Mouse (Mus musculus): ENCODE data around the gene Runx3. TPM values are rescaled to one million over a fixed set of nuclear protein-coding genes. Genes with fewer than 3 reads are reported as not detected.

Runx3 gene
- polyA plus RNA-seq, 1 experiment from 2014 or later, result 1.3 TPM

- Histone ChIP-seq H3K36me3 (no peaks in the 10 kb centered on the region), H3K4me2 (replicated peaks) (no peak overlapping the region), H3K9me3 (no peaks in the 10 kb centered on the region), H3K9ac (no peak overlapping the region), H3K27me3 (peaks cover 27% of the 10 kb centered on the region), H3K4me1 (peaks cover 14% of the 10 kb centered on the region), H3K27ac (no peak overlapping the region), H3K4me3 (no peak overlapping the region)
- 91% methylated on average over 12 of the region's 12 CpGs for WGBS
- ATAC-seq (ENCODE audit: insufficient number of reproducible peaks, insufficient read depth, low FRiP score, low TSS enrichment), result 0 out of 2 replicates have a peak, but pooled peaks have one; percentile 37
Measured at GRCm38 (mm10) chr4:135132797-135133196, 12.3 kb downstream of the Runx3 start.

- no peaks in the 10 kb centered on the region for H3K9me3 ChIP-seq
- no peaks in the 10 kb centered on the region for H3K36me3 ChIP-seq
- no peak overlapping the region for H3K27ac ChIP-seq
- peaks cover 33% of the 10 kb centered on the region for H3K27me3 ChIP-seq
- H3K4me1 ChIP-seq, result peaks cover 12% of the 10 kb centered on the region
- H3K4me3 ChIP-seq, result no peak overlapping the region
- 60% methylated on average over 4 of the region's 4 CpGs for WGBS
- no peak for ATAC-seq (ENCODE audit: insufficient number of reproducible peaks, insufficient read depth, low FRiP score, low TSS enrichment)
- no peak overlapping the region for H3K4me2 ChIP-seq (replicated peaks)
- H3K9ac ChIP-seq, result no peak overlapping the region
Measured at GRCm38 (mm10) chr4:135133711-135134110, 13.3 kb downstream of the Runx3 start.

GRCm38 (mm10) chr4:135135331-135135730 is 14.9 kb downstream of the Runx3 start:
- Histone ChIP-seq H3K4me2 (replicated peaks) (no peak overlapping the region), H3K36me3 (no peaks in the 10 kb centered on the region), H3K9ac (no peak overlapping the region), H3K4me3 (no peak overlapping the region), H3K9me3 (no peaks in the 10 kb centered on the region), H3K27ac (no peak overlapping the region), H3K27me3 (peaks cover 48% of the 10 kb centered on the region), H3K4me1 (peaks cover 4% of the 10 kb centered on the region)
- no peak for ATAC-seq (ENCODE audit: insufficient number of reproducible peaks, insufficient read depth, low FRiP score, low TSS enrichment)
- 79% methylated on average over 6 of the region's 6 CpGs for WGBS

GRCm38 (mm10) chr4:135136202-135136601 is 15.8 kb downstream of the Runx3 start:
- Histone ChIP-seq H3K36me3 (no peaks in the 10 kb centered on the region), H3K27ac (no peak overlapping the region), H3K4me1 (peaks cover 13% of the 10 kb centered on the region), H3K9me3 (no peaks in the 10 kb centered on the region), H3K9ac (no peak overlapping the region), H3K4me3 (no peak overlapping the region), H3K27me3 (peaks cover 54% of the 10 kb centered on the region), H3K4me2 (replicated peaks) (no peak overlapping the region)
- no peak for ATAC-seq (ENCODE audit: insufficient number of reproducible peaks, insufficient read depth, low FRiP score, low TSS enrichment)
- WGBS, result 55% methylated on average over 8 of the region's 8 CpGs

GRCm38 (mm10) chr4:135136612-135137011 is 16.2 kb downstream of the Runx3 start:
- Histone ChIP-seq H3K27ac (no peak overlapping the region), H3K9ac (no peak overlapping the region), H3K4me3 (no peak overlapping the region), H3K4me1 (peaks cover 15% of the 10 kb centered on the region), H3K9me3 (no peaks in the 10 kb centered on the region), H3K27me3 (peaks cover 59% of the 10 kb centered on the region), H3K36me3 (no peaks in the 10 kb centered on the region), H3K4me2 (replicated peaks) (no peak overlapping the region)
- no peak for ATAC-seq (ENCODE audit: insufficient number of reproducible peaks, insufficient read depth, low FRiP score, low TSS enrichment)
- WGBS, result 54% methylated on average over 10 of the region's 10 CpGs

- no peak overlapping the region for H3K27ac ChIP-seq
- 0 out of 2 replicates have a peak overlapping the region, but pooled peaks have one; percentile 8 for H3K4me3 ChIP-seq
- H3K36me3 ChIP-seq, result no peaks in the 10 kb centered on the region
- H3K4me2 ChIP-seq (replicated peaks), result peak overlapping the region; percentile 31
- under 1% methylated on average over 24 of the region's 25 CpGs for WGBS
- 0 out of 2 replicates have a peak overlapping the region, but pooled peaks have one; percentile 5 for H3K9ac ChIP-seq
- no peaks in the 10 kb centered on the region for H3K9me3 ChIP-seq
- ATAC-seq (ENCODE audit: insufficient number of reproducible peaks, insufficient read depth, low FRiP score, low TSS enrichment), result no peak
- H3K27me3 ChIP-seq, result peaks cover 83% of the 10 kb centered on the region
- peaks cover 26% of the 10 kb centered on the region for H3K4me1 ChIP-seq
Measured at GRCm38 (mm10) chr4:135140647-135141515, 20.4 kb downstream of the Runx3 start.

GRCm38 (mm10) chr4:135141720-135142119 is 21.3 kb downstream of the Runx3 start:
- 6% methylated on average over 13 of the region's 13 CpGs for WGBS
- Histone ChIP-seq H3K9ac (no peak overlapping the region), H3K36me3 (no peaks in the 10 kb centered on the region), H3K9me3 (no peaks in the 10 kb centered on the region), H3K27ac (no peak overlapping the region), H3K4me3 (no peak overlapping the region), H3K4me1 (peaks cover 34% of the 10 kb centered on the region), H3K4me2 (replicated peaks) (no peak overlapping the region), H3K27me3 (peaks cover 80% of the 10 kb centered on the region)
- no peak for ATAC-seq (ENCODE audit: insufficient number of reproducible peaks, insufficient read depth, low FRiP score, low TSS enrichment)

- no peaks in the 10 kb centered on the region for H3K36me3 ChIP-seq
- H3K27ac ChIP-seq, result peak overlapping the region; percentile 83
- H3K9ac ChIP-seq, result no peak overlapping the region
- peaks cover 24% of the 10 kb centered on the region for H3K4me1 ChIP-seq
- H3K4me3 ChIP-seq, result no peak overlapping the region
- peaks cover 83% of the 10 kb centered on the region for H3K27me3 ChIP-seq
- 3% methylated on average over 15 of the region's 15 CpGs for WGBS
- no peaks in the 10 kb centered on the region for H3K9me3 ChIP-seq
- 0 out of 2 replicates have a peak, but pooled peaks have one; percentile 31 for ATAC-seq (ENCODE audit: insufficient number of reproducible peaks, insufficient read depth, low FRiP score, low TSS enrichment)
- H3K4me2 ChIP-seq (replicated peaks), result peak overlapping the region; percentile 27; the same call in 1 of the 2 replicates
Measured at GRCm38 (mm10) chr4:135146734-135147133, 26.3 kb downstream of the Runx3 start.

GRCm38 (mm10) chr4:135148660-135149059 is 28.2 kb downstream of the Runx3 start:
- no peak overlapping the region for H3K27ac ChIP-seq
- H3K27me3 ChIP-seq, result peaks cover 89% of the 10 kb centered on the region
- H3K4me1 ChIP-seq, result peaks cover 21% of the 10 kb centered on the region
- H3K9ac ChIP-seq, result no peak overlapping the region
- no peaks in the 10 kb centered on the region for H3K36me3 ChIP-seq
- no peak for ATAC-seq (ENCODE audit: insufficient number of reproducible peaks, insufficient read depth, low FRiP score, low TSS enrichment)
- WGBS, result 6% methylated on average over 7 of the region's 7 CpGs
- H3K4me3 ChIP-seq, result no peak overlapping the region
- H3K9me3 ChIP-seq, result no peaks in the 10 kb centered on the region
- no peak overlapping the region for H3K4me2 ChIP-seq (replicated peaks)

- ATAC-seq (ENCODE audit: insufficient number of reproducible peaks, insufficient read depth, low FRiP score, low TSS enrichment), result no peak
- Histone ChIP-seq H3K4me2 (replicated peaks) (no peak overlapping the region), H3K4me3 (no peak overlapping the region), H3K27me3 (peaks cover 89% of the 10 kb centered on the region), H3K9me3 (no peaks in the 10 kb centered on the region), H3K9ac (no peak overlapping the region), H3K4me1 (peaks cover 24% of the 10 kb centered on the region), H3K36me3 (no peaks in the 10 kb centered on the region), H3K27ac (no peak overlapping the region)
- WGBS, result 4% methylated on average over 32 of the region's 32 CpGs
Measured at GRCm38 (mm10) chr4:135150031-135150801, 29.8 kb downstream of the Runx3 start.

GRCm38 (mm10) chr4:135151111-135151987 is 30.9 kb downstream of the Runx3 start:
- no peak overlapping the region for H3K27ac ChIP-seq
- WGBS, result 6% methylated on average over 34 of the region's 34 CpGs

More at GRCm38 (mm10) chr4:135151111-135151987, 30.9 kb downstream of the Runx3 start:
- Histone ChIP-seq H3K9ac (no peak overlapping the region), H3K4me1 (peaks cover 25% of the 10 kb centered on the region), H3K4me2 (replicated peaks) (peak overlapping the region; percentile 59; the same call in 1 of the 2 replicates), H3K27me3 (peaks cover 91% of the 10 kb centered on the region), H3K4me3 (peak overlapping the region; percentile 41; the same call in 1 of the 2 replicates), H3K9me3 (no peaks in the 10 kb centered on the region), H3K36me3 (no peaks in the 10 kb centered on the region)
- ATAC-seq (ENCODE audit: insufficient number of reproducible peaks, insufficient read depth, low FRiP score, low TSS enrichment), result no peak
